Mouse (Mus musculus): Measurements from ENCODE around the gene Os9. TPM values are rescaled to one million over a fixed set of nuclear protein-coding genes. Genes with fewer than 3 reads are reported as not detected.
"Not testable (repeated sequence)": the region's sequence is repeated elsewhere in the genome, so short reads cannot be mapped to it uniquely, and the experiment has no call there.

Gene Os9
- total RNA-seq, 2 experiments from 2014 or later, result 36.7 to 37.8 TPM

DNA sequence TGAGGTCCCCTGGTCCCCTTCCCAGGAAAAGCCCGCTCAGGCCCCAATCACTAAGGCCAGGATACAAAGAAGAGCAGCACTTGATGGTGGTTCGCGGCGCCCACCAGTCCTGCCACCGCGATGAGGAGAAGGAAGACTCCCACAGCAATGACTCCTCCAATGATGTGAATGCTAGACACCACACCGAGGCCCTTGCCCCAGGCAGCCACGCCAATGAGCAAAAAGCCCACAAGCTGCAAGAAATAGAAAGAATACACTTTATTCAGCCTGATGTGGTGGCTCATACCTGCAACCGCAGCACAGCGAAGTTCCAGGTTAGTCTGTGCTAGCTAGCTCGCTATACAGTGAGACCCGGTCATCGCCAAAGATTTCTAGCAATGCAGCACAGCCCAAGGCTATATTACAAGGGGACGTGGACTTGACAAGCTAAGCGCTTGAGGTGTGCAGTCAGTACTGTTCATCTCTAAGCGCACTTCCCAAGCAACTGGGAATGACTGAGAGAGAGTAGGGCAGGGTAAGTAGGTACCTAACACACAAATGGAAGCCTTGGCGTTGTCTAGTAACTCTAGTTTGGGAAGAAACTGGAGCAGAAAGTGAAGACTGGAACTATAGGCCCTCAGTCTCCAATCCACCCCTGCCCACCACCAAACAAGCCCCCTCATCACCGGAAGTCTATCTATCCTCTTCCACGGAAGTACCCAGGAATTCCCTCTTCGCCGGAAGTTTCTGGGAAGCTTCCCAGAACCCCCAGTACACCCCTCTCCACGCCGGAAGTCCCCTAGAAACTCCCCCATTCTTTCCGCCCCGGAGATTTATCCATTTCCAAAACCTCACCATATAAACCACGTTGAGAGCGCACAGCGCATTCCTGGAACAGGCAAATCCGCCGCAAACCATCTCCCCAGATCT, 51.4 kb downstream of the Os9 start:
- intact Hi-C loops (cut with DNase I), result no loop called here
- no peak for DNase-seq

DNA sequence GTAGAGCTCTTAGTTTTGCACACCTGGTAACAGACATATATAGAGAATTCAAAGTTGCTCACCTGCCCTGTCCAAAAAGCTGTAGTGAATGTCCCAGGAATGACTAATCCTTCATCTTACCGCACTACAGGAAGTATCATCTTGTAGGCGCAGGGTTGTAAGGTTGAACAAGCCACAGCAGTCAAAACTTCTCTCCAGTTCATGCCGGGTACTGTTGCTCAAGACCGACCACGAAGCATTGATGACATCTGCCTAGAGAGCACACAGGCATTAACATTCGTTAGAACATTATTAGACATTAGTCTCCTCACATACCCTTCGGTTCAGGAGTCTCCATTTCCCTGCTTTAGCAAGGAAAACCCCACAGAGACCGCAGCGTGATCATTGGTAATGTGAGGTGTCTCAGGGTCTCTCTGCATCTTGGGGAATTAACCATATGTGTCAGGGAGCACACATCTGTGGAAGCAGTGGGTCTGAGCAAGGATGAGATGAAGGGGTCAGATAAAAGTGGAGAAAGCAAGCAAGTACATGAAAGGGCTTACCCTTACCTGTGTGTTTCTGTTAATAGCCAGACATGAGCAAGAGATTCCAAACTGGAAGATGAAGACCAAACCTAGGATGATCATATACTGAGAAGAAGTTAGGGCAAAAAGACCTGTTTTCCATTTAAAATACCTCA, 52.4 kb downstream of the Os9 start:
- no peak for DNase-seq
- intact Hi-C loops (cut with DNase I), result no loop called here

DNA sequence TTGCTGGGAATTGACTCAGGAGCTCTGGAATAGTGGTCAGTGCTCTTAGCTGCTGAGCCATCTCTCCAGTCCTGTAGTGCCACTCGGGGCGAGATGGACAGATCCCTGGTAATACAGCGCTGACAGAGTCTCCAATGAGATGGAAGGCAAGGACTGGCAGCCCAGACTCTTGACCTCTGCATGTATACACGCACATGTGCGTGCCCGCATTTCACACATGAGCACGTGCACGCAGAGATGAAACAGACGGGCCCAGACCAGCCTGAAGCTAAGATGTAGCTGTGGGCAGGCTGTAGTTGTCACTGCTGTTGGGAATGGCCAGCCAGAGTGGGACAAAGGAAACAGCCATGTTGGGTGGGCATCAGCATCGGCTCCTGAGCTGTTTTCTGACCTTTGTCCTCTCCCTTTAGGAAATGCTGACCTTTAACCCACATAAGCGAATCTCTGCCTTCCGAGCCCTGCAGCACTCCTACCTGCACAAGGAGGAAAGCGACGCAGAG, 54.4 kb downstream of the Os9 start:
- intact Hi-C loops (cut with DNase I), result no loop called here
- DNase-seq, result no peak

DNA sequence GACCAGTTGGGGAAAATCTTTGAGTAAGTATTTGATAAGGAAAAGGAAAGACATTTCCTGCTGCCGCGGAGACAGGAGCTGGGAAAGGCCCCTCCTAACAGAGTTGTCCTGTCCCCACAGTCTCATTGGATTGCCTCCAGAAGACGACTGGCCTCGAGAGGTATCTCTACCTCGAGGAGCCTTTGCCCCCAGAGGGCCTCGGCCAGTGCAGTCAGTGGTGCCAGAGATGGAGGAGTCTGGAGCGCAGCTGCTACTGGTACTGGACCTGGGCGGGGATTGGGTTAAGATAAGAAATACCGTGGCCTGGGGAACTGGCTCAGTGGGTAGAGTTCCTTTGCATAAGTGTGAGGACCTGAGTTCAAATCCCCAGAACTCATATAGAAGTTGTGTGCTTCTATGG, 55.0 kb downstream of the Os9 start:
- no peak for DNase-seq

DNA sequence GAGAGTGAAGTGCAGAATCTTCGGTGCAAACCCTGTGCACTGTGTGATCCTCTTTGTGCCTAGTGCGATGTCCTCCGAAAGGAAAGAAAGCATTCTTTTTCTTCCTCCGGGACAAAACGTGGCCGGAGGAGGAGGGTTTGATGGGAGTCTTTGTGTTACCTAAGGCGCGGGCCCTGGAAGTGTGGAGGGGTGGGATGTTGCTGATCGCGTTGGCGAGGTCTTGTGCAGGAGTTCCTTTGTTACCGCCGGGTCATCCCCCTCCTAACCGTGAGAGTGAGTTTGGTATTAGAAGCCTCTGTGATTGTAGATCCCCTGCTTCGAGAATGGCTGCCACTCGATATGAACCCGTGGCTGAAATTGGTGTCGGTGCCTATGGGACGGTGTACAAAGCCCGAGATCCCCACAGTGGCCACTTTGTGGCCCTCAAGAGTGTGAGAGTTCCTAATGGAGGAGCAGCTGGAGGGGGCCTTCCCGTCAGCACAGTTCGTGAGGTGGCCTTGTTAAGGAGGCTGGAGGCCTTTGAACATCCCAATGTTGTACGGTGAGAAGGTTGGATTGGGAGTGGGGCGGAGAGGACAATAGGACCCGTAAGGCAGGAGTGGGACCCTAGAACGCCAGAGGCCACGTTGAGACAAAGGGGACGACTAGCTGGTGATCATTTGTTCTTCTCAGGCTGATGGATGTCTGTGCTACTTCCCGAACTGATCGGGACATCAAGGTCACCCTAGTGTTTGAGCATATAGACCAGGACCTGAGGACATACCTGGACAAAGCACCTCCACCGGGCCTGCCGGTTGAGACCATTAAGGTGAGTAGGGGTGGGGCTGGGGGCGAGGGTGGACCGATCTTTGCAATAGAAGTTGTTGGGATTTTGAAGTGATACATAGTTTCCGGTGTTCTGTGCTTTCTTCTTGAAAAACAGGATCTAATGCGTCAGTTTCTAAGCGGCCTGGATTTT, 56.7 kb downstream of the Os9 start:
- intact Hi-C loops (cut with DNase I), result no loop called here

More for the DNA sequence above, 55.0 kb downstream of the Os9 start:
- intact Hi-C loops (cut with DNase I), result no loop called here

GRCm38 (mm10) chr10:127063239-127063872, 57.6 kb downstream of the Os9 start, which contains the start of gene Cdk4:
Gene Cdk4, plus strand, starts transcription at chr10:127063534.
- DNase-seq, result peak; percentile 98
- intact Hi-C loops (cut with DNase I), result no loop called here

More for the DNA sequence above, 56.7 kb downstream of the Os9 start:
- no peak for DNase-seq

DNA sequence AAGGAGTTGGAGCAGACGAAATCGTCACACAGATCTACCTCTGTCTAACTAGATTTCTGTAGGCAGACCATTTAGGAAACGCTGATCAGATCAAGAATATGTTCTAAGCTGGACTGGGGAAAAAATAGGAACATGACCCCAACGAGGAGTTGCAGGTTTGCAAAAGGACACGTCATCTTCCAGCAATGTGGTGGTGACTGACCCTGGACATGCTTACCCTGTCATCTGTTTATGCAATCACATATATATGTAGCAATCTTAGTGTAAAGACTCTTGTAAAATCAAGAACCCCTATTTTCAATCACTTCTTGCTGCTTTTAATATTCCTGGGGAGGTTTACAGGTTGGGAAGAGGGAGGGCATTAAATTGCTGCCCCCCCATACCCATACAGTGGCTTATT, 58.4 kb downstream of the Os9 start:
- no peak for DNase-seq
- intact Hi-C loops (cut with DNase I), result no loop called here

- intact Hi-C loops (cut with DNase I); DNase-seq: not testable (repeated sequence)
Measured at GRCm38 (mm10) chr10:127062101-127062500, 58.8 kb downstream of the Os9 start.

DNA sequence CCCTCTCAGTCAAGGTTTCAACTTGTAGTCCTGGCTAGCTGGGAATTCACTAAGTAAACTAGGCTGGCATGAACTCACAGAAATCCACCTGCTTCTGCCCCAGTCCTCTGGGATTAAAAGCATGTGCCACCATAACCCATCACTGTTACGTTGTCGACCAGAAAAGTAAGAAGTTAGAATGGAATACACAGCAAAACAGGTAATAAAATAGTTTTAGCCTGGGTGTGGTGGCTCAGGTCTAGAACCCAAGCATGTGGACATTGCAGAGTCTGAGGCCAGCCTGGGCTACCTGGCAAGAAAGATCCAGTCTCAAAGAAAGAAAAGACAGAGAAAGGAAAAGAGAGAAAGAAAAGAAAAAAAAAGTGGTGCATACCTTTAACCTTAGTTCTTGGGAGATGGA, 59.4 kb downstream of the Os9 start:
- intact Hi-C loops (cut with DNase I), result no loop called here
- no peak for DNase-seq

- no peak for DNase-seq
- intact Hi-C loops (cut with DNase I), result no loop called here
Measured at GRCm38 (mm10) chr10:127061085-127061484, 59.8 kb downstream of the Os9 start.

DNA sequence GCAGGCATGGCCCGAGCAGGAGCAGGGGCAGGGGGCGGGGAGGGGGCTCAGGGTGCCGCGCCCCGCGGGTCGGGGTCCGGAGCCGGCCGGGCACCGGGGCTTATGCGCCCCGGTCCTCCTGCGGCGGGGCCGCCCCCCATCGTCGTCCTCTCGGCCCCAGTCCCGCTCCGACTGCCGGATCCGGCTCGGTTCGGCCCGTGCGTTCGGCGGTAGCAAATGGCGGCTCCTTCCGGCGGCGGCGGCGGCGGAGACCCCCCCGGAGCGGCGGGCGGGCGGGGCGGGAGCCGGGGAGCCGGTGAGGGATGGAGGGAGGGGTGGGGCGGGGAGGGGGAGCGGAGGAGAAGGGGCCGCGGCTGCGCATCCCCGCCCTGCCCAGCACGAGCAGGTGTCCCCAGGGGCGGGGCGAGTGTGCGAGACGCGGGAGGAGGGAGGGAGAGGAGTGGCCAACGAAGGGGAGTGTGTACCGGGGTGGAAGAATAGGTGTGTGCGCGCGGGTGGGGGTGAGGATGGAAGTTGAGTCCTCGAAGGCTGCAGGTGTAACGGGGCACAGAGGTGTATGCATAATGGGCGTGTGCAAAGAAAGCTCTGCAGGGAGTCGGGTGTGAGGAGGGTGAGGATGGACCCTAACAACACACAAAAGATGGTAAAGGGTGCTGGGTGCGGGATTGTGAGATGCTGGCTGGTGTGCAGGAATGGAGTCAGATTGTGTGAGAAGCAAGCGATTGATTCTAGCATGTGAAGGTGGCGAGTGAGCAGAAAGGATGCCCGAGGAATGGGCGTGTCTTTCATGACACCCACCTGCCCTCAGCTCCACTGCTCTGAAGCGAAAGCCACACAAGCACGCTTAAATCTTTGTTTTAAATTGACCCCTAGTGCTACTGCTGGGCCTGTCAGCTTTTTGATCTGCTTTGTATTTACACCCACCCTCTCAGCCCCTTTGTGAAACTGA, 60.7 kb downstream of the Os9 start, which contains the start of gene March9:
TSS of gene March9 (minus strand) at position 217 of the 949 bp plus-strand sequence.
- DNase-seq, result peak in 1 of 2 experiments; percentile 51
- intact Hi-C loops (cut with DNase I), result no loop called here

DNA sequence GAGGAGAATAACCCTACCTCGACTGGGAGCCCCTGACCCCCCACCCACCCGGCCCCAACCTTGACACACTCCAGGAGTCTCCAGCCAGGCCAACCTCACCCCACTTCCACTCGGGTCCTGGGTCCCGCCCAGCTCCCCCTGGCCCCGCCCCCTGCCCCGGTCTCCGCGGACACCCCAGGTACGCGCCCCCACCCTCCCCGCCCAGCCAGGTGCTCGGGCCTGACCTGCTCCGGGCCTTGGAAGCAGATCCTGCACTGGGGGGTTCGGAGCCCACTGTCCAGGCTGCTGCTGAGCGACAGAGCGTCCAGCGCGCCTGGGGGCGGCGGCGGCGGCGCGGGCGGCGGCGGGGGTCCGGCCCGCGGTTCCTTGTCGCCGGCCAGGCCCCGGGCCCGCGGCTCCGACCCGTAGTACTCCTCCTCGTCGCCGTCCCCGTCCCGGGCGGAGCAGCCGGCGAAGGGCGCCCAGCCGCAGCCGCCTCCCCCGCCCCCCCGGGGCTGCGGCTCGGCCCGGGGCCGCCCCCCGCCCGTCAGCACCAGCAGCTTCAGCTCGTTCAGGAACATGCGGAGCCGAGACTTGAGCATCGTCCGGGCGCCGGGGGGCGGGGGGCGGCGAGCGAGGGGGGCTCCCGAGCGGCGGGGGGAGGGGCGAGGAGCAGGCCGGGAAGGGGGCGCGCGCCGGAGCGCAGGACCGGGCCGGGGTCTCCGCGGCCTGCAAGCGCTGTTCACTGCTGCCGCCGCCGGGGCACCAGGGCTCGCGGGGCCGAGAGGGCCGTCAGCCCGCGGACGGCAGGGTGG, 61.6 kb downstream of the Os9 start:
- intact Hi-C loops (cut with DNase I), result no loop called here
- DNase-seq, result no peak

- intact Hi-C loops (cut with DNase I), result no loop called here
- no peak for DNase-seq
Measured at GRCm38 (mm10) chr10:127058708-127059107, 62.2 kb downstream of the Os9 start.

GRCm38 (mm10) chr10:127058161-127058560, 62.8 kb downstream of the Os9 start:
- intact Hi-C loops (cut with DNase I), result no loop called here
- DNase-seq, result peak; percentile 74 to 84

DNA sequence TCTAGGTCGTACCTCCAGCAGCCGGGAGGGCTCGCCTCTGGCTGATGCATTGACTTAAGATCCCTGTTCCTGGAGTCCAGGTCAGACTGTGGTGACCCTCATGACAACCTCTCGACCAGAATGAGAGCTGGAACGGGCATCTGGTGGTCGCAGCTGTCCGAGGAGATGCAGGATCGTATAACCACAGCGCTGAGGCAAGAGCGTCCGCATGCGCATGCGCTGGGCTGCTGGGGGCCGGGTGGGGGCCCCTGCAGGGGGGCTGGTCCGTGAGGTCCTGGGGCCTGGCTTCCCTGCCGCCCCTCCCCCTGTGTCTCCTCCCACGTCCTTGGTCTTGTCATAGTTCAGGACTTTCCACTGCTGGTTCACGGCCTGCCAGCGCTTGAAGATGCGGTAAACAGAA, 64.4 kb downstream of the Os9 start:
- DNase-seq, result no peak
- intact Hi-C loops (cut with DNase I), result no loop called here

DNA sequence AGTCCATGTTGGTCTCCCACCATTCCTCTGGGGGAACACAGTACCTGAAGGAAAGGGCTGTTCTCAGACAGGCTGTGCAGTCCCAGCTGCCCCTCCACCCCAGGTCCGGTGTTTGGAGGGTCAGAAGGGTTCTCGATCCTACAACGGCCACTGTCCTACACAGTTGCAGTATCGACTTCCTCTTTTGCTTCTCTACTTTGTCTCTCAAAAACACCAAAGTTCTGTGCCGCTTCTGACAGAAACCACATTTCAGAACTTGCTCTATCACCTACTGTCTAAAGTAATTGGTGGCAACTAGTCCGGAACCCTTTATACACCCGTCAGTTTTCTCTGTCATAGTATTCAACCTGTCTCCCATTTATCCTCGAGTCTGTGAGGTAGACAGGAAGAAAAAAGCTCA, 65.5 kb downstream of the Os9 start:
- no peak for DNase-seq
- intact Hi-C loops (cut with DNase I), result no loop called here

GRCm38 (mm10) chr10:127054646-127055045, 66.3 kb downstream of the Os9 start:
- intact Hi-C loops (cut with DNase I), result no loop called here
- DNase-seq, result no peak

DNA sequence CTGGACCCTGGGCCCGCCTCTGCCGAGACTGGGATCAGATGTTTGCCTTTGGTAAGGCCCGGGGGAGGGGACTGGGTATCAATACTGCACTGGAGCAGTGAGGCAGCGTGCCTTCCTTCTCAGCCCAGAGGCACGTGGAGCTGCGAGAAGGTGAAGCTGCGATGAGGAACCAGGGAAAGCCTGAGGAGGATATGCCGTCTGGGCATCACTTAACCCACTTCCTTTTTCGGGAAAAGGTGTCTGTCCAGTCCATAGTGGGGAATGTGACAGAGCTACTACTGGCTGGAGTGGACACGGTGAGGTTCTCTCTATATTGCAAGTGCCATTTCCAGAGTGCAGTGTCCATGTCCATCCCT, 70.8 kb downstream of the Os9 start:
- intact Hi-C loops (cut with DNase I), result no loop called here
- no peak for DNase-seq

Measured in heart, postnatal 10 days (tissue).